Mouse (Mus musculus) liver, postnatal 0 days (tissue): ENCODE measurements around the gene St6galnac3. TPM values are rescaled to one million over a fixed set of nuclear protein-coding genes. Genes with fewer than 3 reads are reported as not detected.

Experiments used
- ATAC-seq: fragments of 200-750 bp; cut with Nextera tagmentation; 2 replicates; pipeline ENCODE4 v1.8.0; 2017; ENCODE audit warnings: mild to moderate bottlenecking, moderate library complexity
- DNase-seq: peaks from one replicate; pipeline ENCODE4 v3.0.0-alpha.2; 2016
- H3K27ac ChIP-seq: fragments of 300-500 bp; sonication (generic); 2 replicates; pipeline ENCODE4 v1.5.1; 2014; ENCODE audit warnings: antibody characterized with exemption, moderate library complexity, mild to moderate bottlenecking, low read depth
- H3K27me3 ChIP-seq: fragments of 300-500 bp; sonication (generic); 2 replicates; pipeline ENCODE4 v1.6.1; 2014; ENCODE audit warnings: low read length, control low read depth, mixed read lengths; ENCODE audit not compliant: insufficient read depth
- H3K36me3 ChIP-seq: fragments of 300-500 bp; sonication (generic); replicated peaks from 2 replicates; pipeline ENCODE4 v1.6.1; 2014; ENCODE audit warnings: mild to moderate bottlenecking, control low read depth, low read length, moderate library complexity, mixed read lengths; ENCODE audit not compliant: insufficient read depth
- H3K4me1 ChIP-seq: fragments of 300-500 bp; sonication (generic); 2 replicates; pipeline ENCODE4 v1.6.1; 2014; ENCODE audit warnings: antibody characterized with exemption, mild to moderate bottlenecking, control low read depth; ENCODE audit not compliant: insufficient read depth
- H3K4me2 ChIP-seq: fragments of 300-500 bp; sonication (generic); 2 replicates; pipeline ENCODE4 v1.6.1; 2014; ENCODE audit warnings: low read depth, mild to moderate bottlenecking, low read length, moderate library complexity, mixed read lengths
- H3K4me3 ChIP-seq: fragments of 300-500 bp; sonication (generic); 2 replicates; pipeline ENCODE4 v1.5.1; 2014; ENCODE audit warnings: low read depth, low read length
- H3K9ac ChIP-seq: fragments of 300-500 bp; sonication (generic); replicated peaks from 2 replicates; pipeline ENCODE4 v1.6.1; 2014; ENCODE audit warnings: mild to moderate bottlenecking, moderate library complexity
- H3K9me3 ChIP-seq: fragments of 300-500 bp; sonication (generic); 2 replicates; pipeline ENCODE4 v1.6.1; 2016; ENCODE audit warnings: mild to moderate bottlenecking, control low read depth, low read length, mixed read lengths
- CTCF ChIP-seq: sonication (generic); IDR thresholded peaks from 2 replicates; pipeline ENCODE4 v1.5.1; 2016; ENCODE audit warnings: antibody characterized with exemption, low read depth
- EP300 ChIP-seq: IDR thresholded peaks from 2 replicates; pipeline ENCODE4 v1.6.1; 2016; ENCODE audit warnings: antibody characterized with exemption, low read depth, mild to moderate bottlenecking
- WGBS: fragments of 180-500 bp; shearing (Covaris S2); extraction: QIAGEN DNeasy Blood & Tissue Kit; methylation state at CpG from one replicate; pipeline ENCODE4 v1.1.7; 2014; ENCODE audit not compliant: insufficient replicate concordance; 5-methylcytosine and 5-hydroxymethylcytosine counted together
- polyA plus RNA-seq: library from polyadenylated mRNA; unstranded; fragments of >200 nt; fragmentation: Nextera tagmentation; extraction: Ambion mirVana; gene quantifications from 2 replicates; pipeline ENCODE4 v1.2.1, GENCODE M21; 2015

The St6galnac3 gene
- polyA plus RNA-seq, 1 experiment from 2014 or later = 5.0 TPM

DNA sequence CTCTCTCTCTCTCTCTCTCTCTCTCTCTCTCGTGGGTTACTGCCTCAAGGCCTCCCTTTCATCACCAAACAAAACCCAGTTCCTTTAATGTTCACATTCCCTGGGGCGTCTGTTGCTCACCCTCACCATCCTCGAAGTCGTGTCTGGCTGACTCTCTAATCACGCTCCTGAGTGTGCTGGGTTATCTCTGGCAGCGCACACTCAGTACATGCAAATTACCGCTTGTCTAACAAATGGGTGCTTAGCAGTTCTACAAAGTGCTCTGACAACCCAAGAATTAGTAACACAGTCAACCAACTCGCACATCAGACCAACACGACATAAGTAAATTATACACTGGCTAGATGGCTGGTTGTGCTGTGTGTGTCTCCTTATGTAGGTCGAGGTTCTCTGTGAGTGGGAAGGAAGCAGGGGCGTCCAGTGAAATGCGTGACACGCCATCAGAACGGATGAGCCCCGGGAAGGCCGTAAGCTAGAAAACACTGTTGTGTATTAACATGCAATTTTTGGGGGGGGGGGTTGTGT, 11.8 kb upstream of the St6galnac3 start:
- no peak for DNase-seq
- peaks cover 16% of the 10 kb centered on the region; the same call in 1 of the 2 replicates for H3K4me1 ChIP-seq
- H3K27ac ChIP-seq = no peak overlapping the region
- no peak for ATAC-seq
- 67% methylated on average over 16 of the region's 16 CpGs for WGBS
- H3K36me3 ChIP-seq = no peaks in the 10 kb centered on the region
- H3K4me3 ChIP-seq = no peak overlapping the region
- H3K4me2 ChIP-seq = no peak overlapping the region
- no peak overlapping the region for H3K9ac ChIP-seq
- H3K27me3 ChIP-seq = no peaks in the 10 kb centered on the region
- no peaks in the 10 kb centered on the region for H3K9me3 ChIP-seq
- no peak for TF ChIP-seq EP300
- TF ChIP-seq CTCF = no peak

DNA sequence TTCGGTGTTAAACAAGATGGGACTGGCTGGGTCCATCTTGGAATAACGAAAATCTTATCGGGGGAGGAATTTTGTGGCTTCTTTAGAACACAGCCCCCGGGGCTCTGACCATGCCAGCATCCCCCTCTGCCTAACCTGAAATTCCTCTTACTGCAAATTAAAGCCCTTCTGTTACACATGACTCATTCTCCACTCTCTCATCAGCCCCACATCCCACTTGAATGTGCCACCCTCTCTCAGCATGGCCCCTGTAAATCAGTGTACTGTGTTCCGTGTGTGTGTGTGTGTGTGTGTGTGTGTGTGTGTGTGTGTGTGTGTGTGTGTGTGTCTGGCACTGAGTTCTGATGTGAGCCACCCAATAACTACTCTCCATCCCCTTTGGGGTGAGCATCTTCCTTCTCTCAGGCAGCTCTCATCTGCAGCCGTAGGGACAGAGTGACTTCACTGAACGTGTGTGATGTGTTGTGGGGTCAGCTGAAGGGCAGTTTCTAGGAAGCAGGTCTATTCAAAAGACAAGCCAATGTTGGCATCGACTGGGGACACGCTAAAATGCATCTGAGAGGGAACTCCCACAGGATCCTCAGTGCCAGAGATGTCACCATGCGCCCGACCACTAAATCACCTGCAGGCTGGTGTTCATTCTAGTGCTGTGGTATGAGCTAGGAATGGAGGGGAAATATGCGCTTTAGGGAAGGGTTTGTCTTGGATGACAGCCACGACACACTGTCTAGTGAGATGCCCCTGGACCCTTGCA, 11.0 kb upstream of the St6galnac3 start:
- no peaks in the 10 kb centered on the region for H3K27me3 ChIP-seq
- H3K36me3 ChIP-seq = no peaks in the 10 kb centered on the region
- H3K4me3 ChIP-seq = no peak overlapping the region
- no peak overlapping the region for H3K4me2 ChIP-seq
- no peak overlapping the region for H3K9ac ChIP-seq
- no peak for TF ChIP-seq CTCF
- no peak for TF ChIP-seq EP300
- H3K27ac ChIP-seq = no peak overlapping the region
- DNase-seq (no peak), ATAC-seq (no peak)
- no peaks in the 10 kb centered on the region for H3K9me3 ChIP-seq
- 72% methylated on average over 13 of the region's 13 CpGs for WGBS
- peaks cover 16% of the 10 kb centered on the region; the same call in 1 of the 2 replicates for H3K4me1 ChIP-seq

DNA sequence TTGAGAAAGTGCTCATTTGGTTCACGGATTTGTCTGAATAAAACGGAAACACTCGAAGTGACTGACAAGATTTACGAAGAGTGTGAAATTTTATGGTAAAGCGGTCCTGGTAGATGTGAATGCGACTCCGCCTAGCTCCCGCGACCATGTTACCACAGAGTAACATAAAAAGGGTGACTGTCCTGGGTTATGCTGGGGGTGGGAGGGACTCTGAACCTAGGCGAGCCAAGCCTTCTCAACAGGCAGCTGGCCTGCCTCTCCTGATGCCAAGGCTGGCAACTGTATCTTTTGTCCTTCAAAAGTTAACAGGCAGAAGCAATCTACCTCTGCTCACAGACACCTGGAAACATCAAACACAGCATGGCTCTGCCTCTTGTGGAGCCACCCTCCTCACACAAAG, 9.8 kb upstream of the St6galnac3 start:
- peaks cover 16% of the 10 kb centered on the region; the same call in 1 of the 2 replicates for H3K4me1 ChIP-seq
- no peak for DNase-seq
- ATAC-seq = no peak
- H3K9ac ChIP-seq = no peak overlapping the region
- no peaks in the 10 kb centered on the region for H3K36me3 ChIP-seq
- WGBS = 81% methylated on average over 10 of the region's 10 CpGs
- no peak for TF ChIP-seq CTCF
- no peak for TF ChIP-seq EP300
- H3K4me3 ChIP-seq = no peak overlapping the region
- H3K27me3 ChIP-seq = no peaks in the 10 kb centered on the region
- no peaks in the 10 kb centered on the region for H3K9me3 ChIP-seq
- no peak overlapping the region for H3K27ac ChIP-seq
- no peak overlapping the region for H3K4me2 ChIP-seq

DNA sequence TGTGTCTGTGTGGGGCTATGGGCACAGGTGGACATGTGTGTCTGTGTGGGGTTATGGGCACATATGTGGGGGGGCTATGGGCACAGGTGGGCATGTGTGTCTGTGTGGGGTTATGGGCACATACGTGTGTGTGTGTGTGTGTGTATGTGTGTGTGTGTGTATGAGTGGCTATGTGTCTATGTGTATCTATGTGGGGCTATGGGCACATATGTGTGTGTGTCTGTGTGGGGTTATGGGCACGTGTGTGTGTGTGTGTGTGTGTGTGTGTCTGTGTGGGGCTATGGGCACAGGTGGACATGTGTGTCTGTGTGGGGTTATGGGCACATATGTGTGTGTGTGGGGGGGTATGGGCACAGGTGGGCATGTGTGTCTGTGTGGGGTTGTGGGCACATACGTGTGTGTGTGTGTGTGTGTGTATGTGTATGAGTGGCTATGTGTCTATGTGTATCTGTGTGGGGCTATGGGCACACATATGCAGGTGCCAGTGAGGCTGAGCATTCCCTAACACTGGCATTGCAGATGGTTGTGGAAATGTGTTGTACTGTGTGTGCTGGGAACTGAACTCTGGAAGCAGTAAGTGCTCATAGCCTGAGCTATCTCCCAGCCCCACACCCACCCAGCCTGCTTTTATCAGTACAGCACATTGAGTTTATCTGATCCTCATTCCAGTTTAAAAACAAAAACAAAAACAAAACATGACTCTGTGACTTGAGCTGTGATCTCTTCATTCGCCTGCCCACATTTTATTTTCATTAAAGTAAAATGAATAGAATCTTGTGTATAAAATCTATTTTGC, 8.6 kb upstream of the St6galnac3 start:
- Histone ChIP-seq H3K4me2 (0 out of 2 replicates have a peak overlapping the region, but pooled peaks have one; percentile 18), H3K36me3 (no peaks in the 10 kb centered on the region), H3K4me3 (no peak overlapping the region), H3K9me3 (no peaks in the 10 kb centered on the region), H3K27me3 (no peaks in the 10 kb centered on the region), H3K9ac (no peak overlapping the region), H3K27ac (0 out of 2 replicates have a peak overlapping the region, but pooled peaks have one; percentile 12), H3K4me1 (peaks cover 16% of the 10 kb centered on the region; the same call in 1 of the 2 replicates)
- 83% methylated on average over 4 of the region's 4 CpGs for WGBS
- ATAC-seq (peak; percentile 95), DNase-seq (peak; percentile 54)
- TF ChIP-seq CTCF = no peak
- TF ChIP-seq EP300 = peak; percentile 96

DNA sequence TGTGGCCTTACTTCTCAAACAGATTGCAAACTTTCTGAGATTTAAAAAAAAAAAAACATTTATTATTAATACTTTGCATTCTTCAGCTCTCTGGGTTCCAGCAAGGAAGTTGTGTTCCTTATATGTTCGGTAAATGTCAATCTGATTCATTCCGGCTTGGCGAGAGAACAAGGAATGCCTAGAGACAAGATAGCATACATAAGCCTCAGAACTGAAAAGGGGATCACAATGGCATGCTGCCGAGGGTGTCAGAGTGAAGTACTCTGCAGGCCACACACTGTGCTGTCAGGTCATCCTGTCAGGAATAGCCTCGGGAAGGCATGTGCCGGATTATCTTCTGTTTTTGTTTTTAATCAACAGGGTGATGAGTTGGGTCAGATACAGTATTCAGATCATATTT, 7.8 kb upstream of the St6galnac3 start:
- Histone ChIP-seq H3K9me3 (no peaks in the 10 kb centered on the region), H3K9ac (no peak overlapping the region), H3K36me3 (no peaks in the 10 kb centered on the region), H3K27me3 (no peaks in the 10 kb centered on the region), H3K27ac (no peak overlapping the region), H3K4me2 (no peak overlapping the region), H3K4me3 (no peak overlapping the region), H3K4me1 (peaks cover 16% of the 10 kb centered on the region; the same call in 1 of the 2 replicates)
- no peak for TF ChIP-seq EP300
- 76% methylated on average over 6 of the region's 6 CpGs for WGBS
- ATAC-seq (no peak), DNase-seq (no peak)

DNA sequence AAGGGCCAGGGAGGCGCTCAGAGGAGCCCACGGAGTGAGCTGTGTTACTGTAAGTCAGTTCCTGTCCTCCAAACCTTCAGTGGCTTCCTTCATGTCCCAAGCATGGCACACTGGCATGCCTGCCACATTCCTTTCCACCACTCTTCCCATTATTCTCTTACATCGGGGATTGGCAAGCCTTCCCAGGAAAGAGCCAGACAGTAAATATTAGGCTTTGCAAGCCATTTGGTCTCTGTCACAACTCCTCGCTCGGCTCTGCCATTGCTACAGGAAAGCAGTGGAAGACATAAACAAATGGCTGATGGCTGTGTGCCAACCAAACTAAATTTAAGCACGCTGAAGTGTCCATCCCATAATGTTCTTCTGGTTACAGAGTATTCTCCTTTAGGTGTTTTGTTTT, 7.1 kb upstream of the St6galnac3 start:
- ATAC-seq (no peak), DNase-seq (no peak)
- no peak overlapping the region for H3K4me2 ChIP-seq
- no peak overlapping the region for H3K9ac ChIP-seq
- no peak overlapping the region for H3K27ac ChIP-seq
- H3K9me3 ChIP-seq = no peaks in the 10 kb centered on the region
- no peaks in the 10 kb centered on the region for H3K27me3 ChIP-seq
- peaks cover 15% of the 10 kb centered on the region; the same call in 1 of the 2 replicates for H3K4me1 ChIP-seq
- H3K36me3 ChIP-seq = no peaks in the 10 kb centered on the region
- H3K4me3 ChIP-seq = no peak overlapping the region
- TF ChIP-seq CTCF (no peak), EP300 (no peak)
- 60% methylated on average over 6 of the region's 6 CpGs for WGBS
